Mouse (Mus musculus) left cerebral cortex, postnatal 14 days (tissue): ENCODE results near the gene Kcnk3. TPM values are rescaled to one million over a fixed set of nuclear protein-coding genes. Genes with fewer than 3 reads are reported as not detected.
A peak's percentile ranks its signal among the peaks of the same experiment; 100 is the strongest.

Experiments used
- DNase-seq, 2 experiments: peaks; one replicate each; pipeline ENCODE4 v3.0.0; 2021 to 2022; ENCODE audit warnings: low spot score in 2 of 2, mixed read lengths in 1 of 2
- intact Hi-C: fragments of 180-260 bp; cut with DNase I; formaldehyde crosslinking; loops from one replicate; pipeline ENCODE4 v1.15.1; 2025
- microRNA-seq, 2 experiments: library from miRNA; unstranded; fragments of <30 nt; microRNA quantifications; one replicate each; pipeline ENCODE4 v1.2.0; 2022
- total RNA-seq, 2 experiments: library from RNA; stranded (reverse); gene quantifications; 2 replicates each; pipeline ENCODE4 v1.2.3; 2021

Gene Kcnk3
- total RNA-seq, 2 experiments from 2014 or later: 19.5 to 20.2 TPM

GRCm38 (mm10) chr5:30660278-30660677 lies 72.3 kb downstream of the Kcnk3 start:
- no peak for DNase-seq
- intact Hi-C loops: no loop called here

- no peak for DNase-seq
- intact Hi-C loops: no loop called here
These were observed 72.8 kb downstream of the Kcnk3 start for GRCm38 (mm10) chr5:30660813-30661212.

GRCm38 (mm10) chr5:30665360-30665759 lies 77.4 kb downstream of the Kcnk3 start:
- intact Hi-C loops: no loop called here
- no peak for DNase-seq

GRCm38 (mm10) chr5:30665968-30666367 lies 78.0 kb downstream of the Kcnk3 start:
- intact Hi-C loops: no loop called here

GRCm38 (mm10) chr5:30666391-30667195 lies 78.6 kb downstream of the Kcnk3 start, which contains the start of gene Cenpa:
Cenpa (plus strand) TSS chr5:30666777.
- intact Hi-C loops: no loop called here

More at GRCm38 (mm10) chr5:30665968-30666367, 78.0 kb downstream of the Kcnk3 start:
- peak; percentile 44 to 65 for DNase-seq

GRCm38 (mm10) chr5:30667215-30667614 lies 79.2 kb downstream of the Kcnk3 start:
- no peak for DNase-seq
- intact Hi-C loops: no loop called here

More at GRCm38 (mm10) chr5:30666391-30667195, 78.6 kb downstream of the Kcnk3 start, which contains the start of gene Cenpa:
- peak; percentile 93 to 98 for DNase-seq

- intact Hi-C loops: no loop called here
- no peak for DNase-seq
These were observed 79.7 kb downstream of the Kcnk3 start for GRCm38 (mm10) chr5:30667686-30668085.

GRCm38 (mm10) chr5:30668637-30669495 lies 80.9 kb downstream of the Kcnk3 start:
- intact Hi-C loops: no loop called here
- no peak for DNase-seq

- no peak for DNase-seq
- intact Hi-C loops: no loop called here
These were observed 81.5 kb downstream of the Kcnk3 start for GRCm38 (mm10) chr5:30669496-30669830.

GRCm38 (mm10) chr5:30670091-30670490 lies 82.1 kb downstream of the Kcnk3 start:
- intact Hi-C loops: no loop called here

GRCm38 (mm10) chr5:30674001-30674400 lies 86.0 kb downstream of the Kcnk3 start:
- no peak for DNase-seq
- intact Hi-C loops: no loop called here

More at GRCm38 (mm10) chr5:30670091-30670490, 82.1 kb downstream of the Kcnk3 start:
- no peak for DNase-seq

Small RNA genes lying within 50 kb of the gene (microRNA-seq; reads per million reads assigned to microRNA genes)
- 0.26 to 0.34 reads per million in 2 experiments for gene Mir5625

Other genes starting within 250 kb of the Kcnk3 start
- 10 to 100 TPM; 14.2 to 14.5 TPM for gene Otof, start 126.2 kb upstream of the Kcnk3 start, total RNA-seq
- gene 1700001C02Rik, start 122.1 kb upstream of the Kcnk3 start, total RNA-seq: not detected
- gene Cib4, start 42.3 kb upstream of the Kcnk3 start, total RNA-seq: not detected
- gene Slc35f6, start 59.8 kb downstream of the Kcnk3 start, total RNA-seq: 10 to 100 TPM; 32.2 to 37.4 TPM
- 1 to 10 TPM; 8.1 to 9.5 TPM for gene Cenpa, start 78.6 kb downstream of the Kcnk3 start, total RNA-seq
- 100 to 1,000 TPM; 102 to 111 TPM for gene Dpysl5, start 123.4 kb downstream of the Kcnk3 start, total RNA-seq
- 100 to 1,000 TPM; 214 to 218 TPM for gene Mapre3, start 226.5 kb downstream of the Kcnk3 start, total RNA-seq